Mouse (Mus musculus): ENCODE data around the gene Igtp.
A peak's percentile ranks its signal among the peaks of the same experiment; 100 is the strongest.
"Not testable (repeated sequence)": the region's sequence is repeated elsewhere in the genome, so short reads cannot be mapped to it uniquely, and the experiment has no call there.

The Igtp gene

GRCm38 (mm10) chr11:58199229-58200037 is at the start of gene Igtp, which contains the start of gene Irgm2:
Gene Igtp (plus strand): TSS chr11:58199556.
Gene Irgm2 (plus strand): TSS chr11:58199618.
- peak; percentile 78 for DNase-seq

- DNase-seq: no peak
Measured at GRCm38 (mm10) chr11:58155458-58155857, 43.9 kb upstream of the Igtp start.

DNA sequence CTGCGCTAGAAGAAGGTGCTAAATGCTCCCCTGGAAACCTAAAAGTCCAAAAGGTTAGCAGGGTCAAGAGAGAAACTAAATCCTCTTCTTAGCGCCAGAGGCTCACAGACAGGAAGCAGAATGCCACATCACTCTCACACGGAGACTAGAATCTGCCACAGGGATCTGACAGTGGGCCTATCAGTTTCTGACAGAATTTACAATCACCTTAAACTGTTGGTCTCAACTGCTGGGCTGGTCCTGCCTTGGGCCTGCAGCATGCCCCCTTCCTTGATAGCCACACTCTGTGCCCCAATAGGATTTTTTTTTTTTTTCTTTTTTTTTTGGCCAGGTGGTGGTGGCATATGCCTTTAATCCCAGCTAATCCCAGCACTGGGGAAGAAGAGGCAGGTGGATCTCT is 42.5 kb upstream of the Igtp start:
- DNase-seq: no peak

DNA sequence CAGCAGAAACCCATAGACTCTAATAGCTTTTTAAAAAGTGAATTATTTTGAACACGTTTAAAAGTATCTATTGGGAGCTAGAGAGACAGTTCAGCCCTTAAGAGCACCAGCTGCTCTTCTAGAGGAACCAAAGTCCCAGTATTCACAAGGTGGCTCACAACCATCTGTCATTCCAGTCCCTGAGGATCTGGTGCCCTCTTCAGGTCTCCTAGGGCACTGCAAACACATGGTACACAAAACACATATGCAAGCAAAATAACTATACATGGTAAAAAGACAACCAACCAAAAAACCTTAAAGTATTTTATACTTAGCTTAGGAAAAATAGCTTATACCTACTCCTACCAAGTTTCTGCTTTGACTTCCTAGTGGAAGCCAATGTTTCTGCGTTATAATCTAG is 34.3 kb upstream of the Igtp start:
- no peak for DNase-seq

- DNase-seq: no peak
Measured at GRCm38 (mm10) chr11:58167822-58168166, 31.6 kb upstream of the Igtp start.

GRCm38 (mm10) chr11:58168167-58168915 is 31.0 kb upstream of the Igtp start, which contains the start of gene Gemin5:
Gene Gemin5 (minus strand): TSS chr11:58168539.
- DNase-seq: peak; percentile 86

- no peak for DNase-seq
Measured at GRCm38 (mm10) chr11:58169666-58170065, 29.7 kb upstream of the Igtp start.

GRCm38 (mm10) chr11:58171459-58172091 is 27.8 kb upstream of the Igtp start, which contains the start of gene Mrpl22:
Gene Mrpl22 (plus strand): TSS chr11:58171661.
- peak; percentile 98 for DNase-seq

GRCm38 (mm10) chr11:58179563-58179962 is 19.8 kb upstream of the Igtp start:
- DNase-seq: peak; percentile 82

DNA sequence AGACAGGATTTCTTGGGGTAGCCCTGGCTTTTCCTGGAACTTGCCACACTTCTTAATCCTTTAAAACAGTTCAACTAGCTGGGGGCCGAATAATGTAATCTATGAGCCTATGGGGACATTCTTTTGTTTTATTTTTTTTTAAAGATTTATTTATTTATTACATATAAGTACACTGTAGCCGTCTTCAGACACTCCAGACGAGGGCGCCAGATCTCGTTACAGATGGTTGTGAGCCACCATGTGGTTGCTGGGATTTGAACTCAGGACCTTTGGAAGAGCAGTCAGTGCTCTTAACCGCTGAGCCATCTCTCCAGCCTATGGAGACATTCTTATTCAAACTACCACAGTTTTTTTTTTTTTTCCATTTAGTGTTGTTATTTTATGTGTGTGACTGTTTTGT is 19.4 kb upstream of the Igtp start:
- not testable (repeated sequence) for DNase-seq

DNA sequence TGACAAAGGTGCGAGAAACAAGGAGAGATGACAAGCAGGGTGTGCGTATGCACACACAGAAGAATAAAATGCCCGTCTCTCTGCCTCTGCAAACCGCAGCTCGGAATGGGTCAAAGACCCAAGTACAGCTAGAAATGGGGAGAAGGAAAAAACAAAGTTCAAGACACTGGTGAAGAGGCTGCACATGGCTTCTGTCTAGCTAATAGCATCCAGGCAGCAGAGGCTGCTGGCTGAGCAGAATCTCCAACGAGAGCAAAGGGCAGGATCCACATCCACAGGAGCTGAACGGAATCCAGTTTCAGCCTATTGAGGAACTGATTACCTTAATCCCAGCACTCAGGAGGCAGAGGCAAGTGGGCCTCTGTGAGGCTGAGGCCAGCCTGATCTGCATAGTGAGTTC is 18.6 kb upstream of the Igtp start:
- DNase-seq: no peak

DNA sequence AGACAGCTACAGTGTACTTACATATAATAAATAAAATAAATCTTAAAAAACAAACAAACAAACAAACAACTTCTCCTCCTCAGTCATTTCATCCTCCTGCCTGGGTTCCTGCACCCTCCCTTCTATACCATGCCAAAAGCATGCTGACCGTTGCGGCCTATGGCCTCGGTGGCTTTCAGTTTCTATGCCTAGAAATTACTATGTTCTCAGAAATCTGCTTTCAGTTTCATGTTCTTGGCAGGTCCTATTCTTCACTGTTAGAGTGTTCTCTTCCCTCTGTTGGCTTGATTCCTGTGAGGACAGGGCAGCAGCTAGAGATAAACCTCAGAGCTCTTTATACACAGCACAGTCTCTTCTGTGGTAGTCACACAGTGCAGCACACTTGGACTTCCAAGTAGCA is 15.8 kb upstream of the Igtp start:
- DNase-seq: no peak

DNA sequence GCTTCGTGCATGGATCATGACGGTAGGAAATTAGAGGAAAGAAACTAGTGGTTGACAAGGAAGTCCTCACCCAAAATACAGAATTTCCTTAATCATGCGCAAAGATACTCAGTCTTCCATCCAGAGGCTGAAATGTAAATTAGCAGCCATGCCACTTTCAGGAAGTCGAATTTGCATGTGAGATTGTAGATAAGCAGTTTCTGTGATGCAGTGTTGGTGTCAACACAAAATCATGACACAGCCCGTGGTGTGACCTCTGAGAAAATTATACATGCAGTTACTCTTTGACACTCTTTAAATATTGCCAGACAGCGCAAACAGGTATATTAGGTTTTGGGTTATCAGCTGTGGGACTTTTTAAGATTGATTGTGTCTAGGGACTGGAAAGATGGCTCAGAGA is 9.7 kb upstream of the Igtp start:
- no peak for DNase-seq

- DNase-seq: no peak
Measured at GRCm38 (mm10) chr11:58193326-58193725, 6.0 kb upstream of the Igtp start.

DNA sequence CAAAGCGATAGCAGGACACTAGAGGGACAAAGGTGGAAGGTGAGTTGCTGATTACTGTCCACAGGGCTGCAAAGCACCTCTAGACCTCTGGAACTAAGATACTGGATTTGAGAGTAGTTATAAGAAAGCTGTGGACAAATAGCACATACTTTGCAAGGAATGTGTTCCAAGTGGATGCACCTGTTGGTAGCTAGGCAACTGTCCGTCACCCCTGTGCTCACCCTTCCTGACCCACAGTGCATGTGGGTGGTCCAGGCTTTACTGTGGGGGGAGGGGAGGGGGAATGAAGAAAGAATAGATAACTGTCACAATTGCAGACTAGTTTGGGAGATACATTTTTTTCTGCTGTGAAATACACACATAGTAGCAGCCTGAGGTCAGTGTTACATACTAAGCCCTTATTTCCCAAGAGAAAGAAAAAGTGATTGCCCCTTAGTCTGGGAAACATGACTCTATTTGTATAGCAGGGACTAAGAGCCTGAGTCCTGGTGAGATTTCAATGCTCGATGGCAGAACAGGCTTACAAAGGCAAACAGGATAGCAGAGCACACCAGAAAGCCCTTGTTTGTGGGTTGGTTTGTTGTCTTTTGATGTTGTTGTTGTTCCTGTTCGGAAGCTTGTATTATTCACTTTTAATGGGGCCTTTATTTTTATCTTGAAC is 5.4 kb upstream of the Igtp start:
- DNase-seq: no peak

DNA sequence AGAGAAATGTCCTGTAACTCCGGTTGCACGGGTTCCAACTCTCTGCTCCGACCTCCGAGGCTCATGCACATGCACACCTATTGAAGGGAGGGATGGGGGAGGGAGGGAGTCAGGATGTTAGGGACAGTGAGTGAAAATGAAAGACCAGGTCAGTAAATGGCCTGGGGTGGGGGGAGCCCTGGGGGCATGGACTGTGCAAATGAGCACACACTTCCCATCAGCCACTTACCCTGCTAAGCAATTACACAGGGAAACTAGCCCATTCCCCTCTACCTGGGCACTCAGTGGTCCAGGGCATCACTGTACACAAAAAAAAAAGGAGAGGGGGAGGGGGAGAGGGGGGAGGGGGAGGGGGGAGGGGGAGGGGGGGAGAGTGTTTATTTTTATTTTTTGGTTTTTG is 693 bp upstream of the Igtp start:
- no peak for DNase-seq

DNA sequence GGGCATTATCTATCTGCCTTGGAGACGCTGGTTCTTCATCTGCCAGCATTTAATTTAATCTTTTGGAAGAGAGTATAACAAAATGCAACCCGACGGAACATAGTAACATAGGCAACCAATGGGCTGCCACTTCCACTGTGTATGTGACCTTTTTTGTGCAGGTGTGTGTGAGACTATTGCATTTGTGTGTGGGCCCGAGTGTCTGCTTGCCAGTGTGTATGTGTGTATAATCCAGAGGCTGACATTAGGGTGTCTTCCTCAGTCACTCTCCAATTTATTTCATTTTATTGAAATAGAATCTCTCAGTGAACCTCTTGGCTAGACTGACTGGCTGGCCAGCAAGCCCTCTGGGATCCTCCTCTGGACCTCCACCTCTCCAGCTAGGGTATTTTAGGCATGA is 870 bp downstream of the Igtp start:
- no peak for DNase-seq

GRCm38 (mm10) chr11:58201052-58201451 is 1.7 kb downstream of the Igtp start:
- no peak for DNase-seq

GRCm38 (mm10) chr11:58210321-58210886 is 11.0 kb downstream of the Igtp start:
- no peak for DNase-seq

- no peak for DNase-seq
Measured at GRCm38 (mm10) chr11:58211062-58211681, 11.8 kb downstream of the Igtp start.

DNA sequence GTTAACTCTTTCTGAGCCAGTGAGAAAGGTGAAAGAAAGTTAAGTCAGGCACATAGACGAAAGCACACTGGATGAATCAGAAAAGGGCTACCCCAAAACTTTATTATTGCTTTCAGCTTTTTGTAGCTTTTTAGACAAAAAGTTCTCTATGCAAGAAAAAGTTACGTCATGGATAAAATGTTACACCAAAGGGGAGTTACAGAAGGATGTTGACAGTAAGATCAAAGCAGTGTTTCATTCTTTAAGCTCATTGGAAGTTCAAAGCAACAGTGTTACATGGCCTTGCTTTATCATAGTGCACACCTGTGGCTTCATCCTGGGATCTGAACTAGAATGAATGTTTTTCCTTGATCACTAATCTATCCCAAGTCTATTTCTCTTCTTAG is 12.3 kb downstream of the Igtp start:
- DNase-seq: no peak

DNA sequence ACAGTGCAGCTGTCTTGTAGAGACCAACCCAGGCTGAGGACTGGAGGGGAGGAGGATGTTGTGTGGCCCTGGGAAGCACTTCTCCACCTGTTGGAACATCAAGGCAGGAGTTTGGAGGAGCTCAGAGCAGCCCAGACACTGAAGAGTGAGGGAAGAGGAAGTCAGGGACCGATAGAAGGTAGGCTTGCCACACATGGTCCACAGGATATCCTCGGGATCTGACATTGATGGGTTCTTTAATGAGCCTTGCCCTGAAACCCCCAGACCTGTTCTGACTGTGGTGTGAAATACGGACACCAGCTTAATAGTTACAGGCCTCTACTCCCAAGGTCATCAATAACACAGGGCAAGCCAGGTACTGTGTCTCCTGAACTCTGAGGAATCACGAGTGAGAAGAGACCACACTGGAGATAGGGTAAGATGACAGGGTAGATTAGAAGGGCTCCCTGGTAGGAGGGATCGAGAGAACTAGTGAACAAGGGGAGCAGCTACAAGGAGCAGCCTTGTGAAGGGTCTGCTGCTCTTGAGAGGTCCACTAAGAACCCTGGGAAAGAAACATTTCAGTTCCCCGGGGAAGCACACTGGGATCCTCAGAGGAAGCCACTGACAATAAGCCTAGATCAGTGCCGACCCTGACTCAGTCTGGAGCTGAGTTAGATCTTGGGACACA is 14.5 kb downstream of the Igtp start:
- no peak for DNase-seq
